Mouse (Mus musculus) granulocyte monocyte progenitor cell, adult 5-6 weeks (primary cell): ENCODE results near the gene Limd1. TPM values are rescaled to one million over a fixed set of nuclear protein-coding genes. Genes with fewer than 3 reads are reported as not detected.

Experiments used
- ATAC-seq: replicated peaks from 2 replicates; pipeline ENCODE4 v1.8.0; 2016; ENCODE audit warnings: mild to moderate bottlenecking, moderate TSS enrichment, inconsistent platforms; ENCODE audit not compliant: poor library complexity, severe bottlenecking
- total RNA-seq, 2 experiments: library from RNA; stranded (forward) in 1 of 2; stranded (reverse) in 1 of 2; fragments of 200-712, 200-1000 nt in 1 of 2; fragments of >200 nt in 1 of 2; fragmentation: Nextera tagmentation in 1 of 2; gene quantifications; 2 replicates each; pipeline ENCODE4 v1.2.3; 2014 to 2017

Limd1 gene
- total RNA-seq, 2 experiments from 2014 or later = 26.2 to 26.3 TPM

GRCm38 (mm10) chr9:123539823-123540222, 61.3 kb downstream of the Limd1 start:
- ATAC-seq = no peak

DNA sequence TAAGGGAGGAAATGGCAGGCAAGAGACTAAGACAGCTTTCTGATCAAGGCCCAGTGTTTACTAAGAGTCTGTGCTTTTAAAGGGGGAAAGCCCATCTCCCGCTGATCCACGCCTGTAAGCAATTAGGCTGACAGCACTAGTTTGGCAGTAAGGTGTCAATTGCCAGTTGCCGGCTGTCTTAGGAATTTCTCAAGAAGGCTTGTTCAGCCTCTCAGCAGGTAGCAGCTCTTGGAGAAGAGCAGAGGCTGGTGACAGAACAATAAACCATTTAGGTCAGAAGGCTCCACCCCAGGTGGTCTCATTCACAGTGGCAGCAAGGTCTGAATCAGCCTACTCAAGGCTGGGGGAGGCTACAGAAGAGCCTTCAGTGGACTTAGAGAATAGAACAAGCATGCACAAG, 76.1 kb downstream of the Limd1 start:
- no peak for ATAC-seq

Other genes starting within 250 kb of the Limd1 start
- gene Tmem158, start 217.9 kb upstream of the Limd1 start, total RNA-seq (2014; fragmentation: Nextera tagmentation) = 2.3 TPM in 1 of 2 replicates, not detected in the other
- gene Tmem158, start 217.9 kb upstream of the Limd1 start, total RNA-seq (2017) = 0.65 TPM in 1 of 2 replicates, not detected in the other
- 9,988 and 24,943 TPM in 2 replicates for gene Lars2, start 111.8 kb upstream of the Limd1 start, total RNA-seq (2014; fragmentation: Nextera tagmentation)
- 32.5 and 33.6 TPM in 2 replicates for gene Lars2, start 111.8 kb upstream of the Limd1 start, total RNA-seq (2017)
- gene Sacm1l, start 51.1 kb downstream of the Limd1 start, total RNA-seq (2014; fragmentation: Nextera tagmentation) = 25.8 and 32.2 TPM in 2 replicates
- 32.8 and 42.3 TPM in 2 replicates for gene Sacm1l, start 51.1 kb downstream of the Limd1 start, total RNA-seq (2017)
- gene Slc6a20b, start 153.9 kb downstream of the Limd1 start, total RNA-seq (2014; fragmentation: Nextera tagmentation) = not detected in 2 replicates
- 0.21 and 0.26 TPM in 2 replicates for gene Slc6a20b, start 153.9 kb downstream of the Limd1 start, total RNA-seq (2017)
- not detected in 2 replicates for gene Ccr9, start 199.7 kb downstream of the Limd1 start, total RNA-seq (2014; fragmentation: Nextera tagmentation)
- gene Ccr9, start 199.7 kb downstream of the Limd1 start, total RNA-seq (2017) = 0.13 TPM in 1 of 2 replicates, not detected in the other
- gene Slc6a20a, start 200.2 kb downstream of the Limd1 start, total RNA-seq (2014; fragmentation: Nextera tagmentation) = not detected in 2 replicates
- not detected in 2 replicates for gene Slc6a20a, start 200.2 kb downstream of the Limd1 start, total RNA-seq (2017)
- 32.8 and 34.2 TPM in 2 replicates for gene Lztfl1, start 239.0 kb downstream of the Limd1 start, total RNA-seq (2014; fragmentation: Nextera tagmentation)
- 33.9 and 35.4 TPM in 2 replicates for gene Lztfl1, start 239.0 kb downstream of the Limd1 start, total RNA-seq (2017)